Mouse (Mus musculus): ENCODE data around the gene Axl. TPM values are rescaled to one million over a fixed set of nuclear protein-coding genes. Genes with fewer than 3 reads are reported as not detected.

Axl gene
- total RNA-seq, 1 experiment from 2014 or later, result 16.9 TPM

Other genes with a start within 250 kb of the Axl start
- gene Ceacam2, start 248.8 kb downstream of the Axl start, total RNA-seq (2017), result not detected in 2 replicates
- gene Erich4, start 172.8 kb downstream of the Axl start, total RNA-seq (2017), result not detected in 2 replicates
- 33.7 and 50.9 TPM in 2 replicates for gene Dmac2, start 169.3 kb downstream of the Axl start, total RNA-seq (2017)
- 1.8 and 4.7 TPM in 2 replicates for gene B3gnt8, start 162.1 kb downstream of the Axl start, total RNA-seq (2017)
- 33.2 and 61.3 TPM in 2 replicates for gene Bckdha, start 129.7 kb downstream of the Axl start, total RNA-seq (2017)
- gene Exosc5, start 129.5 kb downstream of the Axl start, total RNA-seq (2017), result 32.5 and 48.8 TPM in 2 replicates
- gene Tmem91, start 113.5 kb downstream of the Axl start, total RNA-seq (2017), result 2.3 TPM in 1 of 2 replicates, not detected in the other
- gene B9d2, start 107.9 kb downstream of the Axl start, total RNA-seq (2017), result 46.3 and 70.6 TPM in 2 replicates
- 46.0 and 50.7 TPM in 2 replicates for gene Tgfb1, start 101.7 kb downstream of the Axl start, total RNA-seq (2017)
- gene Ccdc97, start 69.6 kb downstream of the Axl start, total RNA-seq (2017), result 16.7 and 18.9 TPM in 2 replicates
- gene Hnrnpul1, start 33.9 kb downstream of the Axl start, total RNA-seq (2017), result 137 TPM in 2 replicates
- gene Cyp2s1, start 28.2 kb upstream of the Axl start, total RNA-seq (2017), result not detected in 2 replicates
- not detected in 2 replicates for gene Cyp2b10, start 108.9 kb upstream of the Axl start, total RNA-seq (2017)